Mouse (Mus musculus): ENCODE results near the gene Tnfsf8. TPM values are rescaled to one million over a fixed set of nuclear protein-coding genes. Genes with fewer than 3 reads are reported as not detected.

Tnfsf8 gene
- polyA plus RNA-seq, 1 experiment from 2014 or later = not detected

DNA sequence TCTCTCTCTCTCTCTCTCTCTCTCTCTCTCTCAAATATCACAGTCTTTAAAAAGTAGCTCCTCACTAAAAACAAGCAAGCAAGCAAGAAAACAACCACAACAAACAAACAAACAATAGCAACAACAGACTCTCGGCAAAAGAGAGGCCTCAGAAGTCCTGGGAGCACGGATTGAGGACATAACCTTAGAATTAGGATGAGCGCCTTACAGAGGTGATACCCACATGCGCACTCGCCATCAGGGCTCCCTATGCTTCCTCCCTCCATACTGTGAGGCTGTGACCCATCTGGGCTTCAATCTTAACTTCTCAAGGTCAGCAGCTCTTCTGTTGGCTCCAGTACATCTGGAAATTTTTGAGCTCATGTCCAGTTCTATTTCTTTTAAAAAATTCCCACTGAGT is 911 bp downstream of the Tnfsf8 start:
- Histone ChIP-seq H3K36me3 (no peaks in the 10 kb centered on the region), H3K9me3 (replicated peaks) (no peaks in the 10 kb centered on the region), H3K27me3 (ENCODE audit: low read depth, poor library complexity, severe bottlenecking) (no peaks in the 10 kb centered on the region), H3K4me3 (no peak overlapping the region), H3K27ac (no peak overlapping the region), H3K4me1 (no peaks in the 10 kb centered on the region)
- 85% methylated on average over 5 of the region's 5 CpGs for WGBS
- no peak for DNase-seq (ENCODE audit: low spot score)

DNA sequence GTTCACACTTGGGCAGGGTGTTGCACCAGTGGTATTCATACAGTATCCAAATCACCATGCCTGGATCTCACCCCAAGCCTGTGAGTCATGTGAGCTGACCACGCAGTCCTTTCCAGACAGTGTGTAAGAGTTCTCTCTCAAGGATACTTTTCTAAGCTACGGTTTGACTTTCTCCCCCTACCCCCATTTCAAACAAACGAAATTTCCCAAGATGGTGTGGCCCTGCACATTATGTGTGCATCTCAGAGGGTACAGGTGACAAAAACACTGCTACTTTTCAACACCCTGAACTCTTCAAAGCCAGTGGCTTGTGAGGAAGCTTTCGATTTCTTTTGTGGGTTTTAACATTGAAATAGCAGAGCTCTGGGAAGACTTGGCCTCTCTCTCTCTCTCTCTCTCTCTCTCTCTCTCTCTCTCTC is 1.4 kb downstream of the Tnfsf8 start:
- H3K27me3 ChIP-seq (ENCODE audit: low read depth, poor library complexity, severe bottlenecking) = no peaks in the 10 kb centered on the region
- no peaks in the 10 kb centered on the region for H3K36me3 ChIP-seq
- no peak for DNase-seq (ENCODE audit: low spot score)
- 81% methylated on average over 4 of the region's 4 CpGs for WGBS
- H3K9me3 ChIP-seq (replicated peaks) = no peaks in the 10 kb centered on the region
- no peak overlapping the region for H3K27ac ChIP-seq
- H3K4me3 ChIP-seq = no peak overlapping the region
- H3K4me1 ChIP-seq = no peaks in the 10 kb centered on the region

DNA sequence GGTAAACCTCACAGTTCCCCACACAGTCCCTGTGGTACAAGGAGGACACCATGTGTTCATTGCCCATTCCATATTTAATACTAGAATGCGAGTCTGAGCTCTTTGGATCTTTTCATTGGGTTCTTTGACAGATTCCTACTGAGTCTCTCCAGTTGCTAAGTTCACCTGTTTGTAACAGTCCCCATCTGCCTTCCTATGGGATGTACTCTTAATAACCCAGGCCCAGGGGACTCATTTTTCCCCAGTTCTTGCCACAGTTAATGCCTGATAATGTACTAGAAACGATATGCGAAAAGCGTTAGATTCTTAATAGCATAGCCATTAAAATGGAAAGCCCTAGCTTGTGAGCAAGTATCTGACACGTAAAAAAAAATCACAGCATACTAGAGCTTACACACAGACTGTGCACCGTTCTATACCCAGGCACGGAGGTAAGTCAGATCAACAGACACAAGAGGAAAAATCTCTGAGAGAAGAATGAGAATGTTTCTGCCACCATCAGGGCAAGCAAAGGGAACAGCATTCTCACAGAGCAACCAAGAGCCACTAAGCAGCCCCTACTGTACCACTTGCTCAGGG is 2.4 kb downstream of the Tnfsf8 start:
- 93% methylated on average over 7 of the region's 7 CpGs for WGBS

DNA sequence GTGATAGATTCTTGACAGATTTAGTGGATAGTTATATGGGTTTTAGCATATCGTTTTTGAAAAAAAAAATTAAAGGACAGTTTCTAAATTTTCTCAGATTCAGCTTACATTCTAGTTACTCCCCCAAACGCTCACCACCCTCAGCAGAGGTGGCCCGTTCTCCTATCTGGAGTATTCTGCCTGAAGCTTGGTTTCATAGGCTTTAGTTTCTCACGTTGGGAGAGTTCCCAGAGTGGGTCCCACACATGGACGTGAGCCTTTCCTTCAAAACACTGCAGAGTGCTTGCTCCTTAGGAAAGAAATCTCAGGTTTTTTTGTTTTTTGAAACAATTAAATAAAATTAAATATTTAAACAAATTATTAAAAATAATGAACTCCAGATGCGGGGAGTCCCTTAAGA is 4.4 kb downstream of the Tnfsf8 start:
- 86% methylated on average over 6 of the region's 6 CpGs for WGBS
- Histone ChIP-seq H3K4me1 (no peaks in the 10 kb centered on the region), H3K27ac (no peak overlapping the region), H3K4me3 (no peak overlapping the region), H3K36me3 (no peaks in the 10 kb centered on the region), H3K27me3 (ENCODE audit: low read depth, poor library complexity, severe bottlenecking) (no peaks in the 10 kb centered on the region), H3K9me3 (replicated peaks) (no peaks in the 10 kb centered on the region)
- DNase-seq (ENCODE audit: low spot score) = no peak

More for the DNA sequence above, 2.4 kb downstream of the Tnfsf8 start:
- Histone ChIP-seq H3K4me1 (no peaks in the 10 kb centered on the region), H3K9me3 (replicated peaks) (no peaks in the 10 kb centered on the region), H3K36me3 (no peaks in the 10 kb centered on the region), H3K4me3 (no peak overlapping the region), H3K27me3 (ENCODE audit: low read depth, poor library complexity, severe bottlenecking) (no peaks in the 10 kb centered on the region), H3K27ac (no peak overlapping the region)
- no peak for DNase-seq (ENCODE audit: low spot score)

DNA sequence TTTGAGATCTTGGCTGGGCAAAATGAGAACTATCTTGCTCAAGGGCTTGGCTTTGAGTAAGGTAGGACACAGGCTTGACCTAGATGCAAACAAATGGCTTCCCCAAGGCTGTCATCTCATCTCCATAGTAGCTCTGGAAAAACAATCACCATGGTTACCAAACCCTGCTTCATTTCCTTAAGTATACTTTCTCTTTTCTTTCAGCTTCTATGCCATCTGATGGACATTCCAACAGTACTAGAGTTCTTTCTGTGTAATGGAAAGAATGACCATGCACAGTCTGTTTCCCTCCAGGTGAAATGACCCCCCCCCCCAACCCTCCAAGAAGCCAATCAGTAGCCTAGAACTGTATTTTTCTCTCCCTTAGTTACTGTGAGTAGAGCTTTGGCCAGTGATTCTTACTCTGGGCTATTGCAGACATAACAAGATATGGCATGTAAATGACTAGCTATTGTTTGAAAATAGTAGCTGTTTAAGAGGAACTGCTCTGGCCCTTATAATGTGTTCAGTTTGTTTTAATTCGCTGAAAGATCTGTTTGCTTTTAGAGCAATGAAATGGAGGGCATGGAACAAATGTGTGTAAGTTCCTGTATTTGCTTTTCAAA is 7.3 kb downstream of the Tnfsf8 start:
- no peak overlapping the region for H3K4me3 ChIP-seq
- H3K36me3 ChIP-seq = no peaks in the 10 kb centered on the region
- no peaks in the 10 kb centered on the region for H3K4me1 ChIP-seq
- no peak for DNase-seq (ENCODE audit: low spot score)
- no peaks in the 10 kb centered on the region for H3K9me3 ChIP-seq (replicated peaks)
- no peak overlapping the region for H3K27ac ChIP-seq
- WGBS = 74% methylated on average over 1 of the region's 1 CpGs
- H3K27me3 ChIP-seq (ENCODE audit: low read depth, poor library complexity, severe bottlenecking) = no peaks in the 10 kb centered on the region

DNA sequence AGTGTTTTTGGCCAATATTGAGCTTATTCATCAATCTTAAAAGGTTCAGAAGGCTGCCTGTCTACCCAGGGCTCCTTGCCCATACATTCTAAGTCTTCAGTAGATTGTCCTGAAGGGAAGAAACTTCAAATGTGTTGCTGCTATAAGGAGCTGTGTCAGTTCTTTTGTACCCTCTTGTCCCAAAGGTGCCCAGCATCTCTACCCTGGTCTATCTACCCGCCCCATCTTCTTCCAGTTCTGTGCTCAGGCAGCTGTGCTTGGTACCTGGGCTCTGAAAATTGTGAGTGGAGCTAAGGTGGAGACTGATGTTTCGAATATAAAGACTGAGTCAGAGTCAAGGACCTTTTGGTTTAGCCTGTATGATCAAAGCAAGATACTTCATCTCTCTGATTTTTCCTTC is 11.1 kb downstream of the Tnfsf8 start:
- Histone ChIP-seq H3K9me3 (replicated peaks) (no peaks in the 10 kb centered on the region), H3K4me1 (no peaks in the 10 kb centered on the region), H3K4me3 (no peak overlapping the region), H3K36me3 (no peaks in the 10 kb centered on the region), H3K27me3 (ENCODE audit: low read depth, poor library complexity, severe bottlenecking) (no peaks in the 10 kb centered on the region), H3K27ac (no peak overlapping the region)
- 87% methylated on average over 2 of the region's 2 CpGs for WGBS
- DNase-seq (ENCODE audit: low spot score) = no peak

DNA sequence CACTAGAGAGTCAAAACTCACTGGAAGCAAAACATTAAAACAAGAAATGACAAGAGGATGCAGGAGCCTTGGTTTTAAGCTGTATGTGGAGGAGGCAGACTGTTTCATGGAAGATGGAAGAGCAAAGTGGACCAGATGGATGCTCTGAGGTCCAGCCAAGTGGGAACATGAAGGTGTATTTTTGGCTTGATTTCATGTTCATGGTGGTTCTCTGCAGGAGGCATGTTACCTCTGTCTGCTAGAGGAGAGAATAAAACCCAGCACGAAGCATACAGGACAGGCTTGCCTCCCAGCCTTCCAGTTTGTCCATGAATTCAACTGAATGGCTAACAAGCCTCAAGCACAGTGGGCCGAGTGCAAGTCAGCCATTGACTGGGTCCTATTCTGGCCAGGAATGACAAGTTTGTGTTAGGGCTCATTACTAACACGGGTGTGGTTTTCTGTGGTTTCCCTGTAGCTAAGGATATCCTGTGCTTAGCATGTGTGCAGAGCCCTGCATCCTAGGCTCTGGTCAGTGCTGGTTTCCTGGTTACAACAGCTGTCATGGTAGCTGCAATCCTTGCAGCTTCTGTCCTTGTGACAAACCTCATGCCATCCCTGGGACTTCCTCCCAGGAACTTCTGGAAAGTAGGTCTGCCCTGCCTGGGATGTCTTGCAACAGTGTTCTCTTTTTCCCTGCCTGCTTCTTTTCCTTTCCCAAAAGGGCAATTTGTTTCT is 14.1 kb downstream of the Tnfsf8 start:
- 75% methylated on average over 3 of the region's 3 CpGs for WGBS
- no peak overlapping the region for H3K4me3 ChIP-seq
- DNase-seq (ENCODE audit: low spot score) = no peak
- H3K9me3 ChIP-seq (replicated peaks) = no peaks in the 10 kb centered on the region
- no peaks in the 10 kb centered on the region for H3K4me1 ChIP-seq
- no peak overlapping the region for H3K27ac ChIP-seq
- no peaks in the 10 kb centered on the region for H3K36me3 ChIP-seq
- H3K27me3 ChIP-seq (ENCODE audit: low read depth, poor library complexity, severe bottlenecking) = no peaks in the 10 kb centered on the region

DNA sequence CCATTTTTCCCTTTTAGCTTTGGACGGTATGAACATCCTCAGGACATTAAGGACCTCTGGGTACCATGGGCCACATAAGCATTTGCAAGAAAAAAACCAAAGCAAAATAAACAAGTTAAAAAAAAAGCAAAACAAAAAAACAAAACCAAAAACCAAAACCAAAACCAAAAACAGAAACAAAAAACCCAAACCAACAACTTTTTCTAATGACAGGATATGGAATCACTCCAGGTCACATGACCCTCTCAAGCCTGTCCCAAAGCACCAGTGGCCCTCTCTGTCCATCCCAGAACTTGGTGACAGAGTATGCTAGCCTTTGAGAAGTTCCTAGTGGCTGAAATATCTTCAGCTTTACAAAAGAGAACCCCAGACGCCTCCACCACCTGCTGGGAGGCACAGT is 15.4 kb downstream of the Tnfsf8 start:
- H3K36me3 ChIP-seq = no peaks in the 10 kb centered on the region
- H3K27ac ChIP-seq = no peak overlapping the region
- no peaks in the 10 kb centered on the region for H3K27me3 ChIP-seq (ENCODE audit: low read depth, poor library complexity, severe bottlenecking)
- no peaks in the 10 kb centered on the region for H3K9me3 ChIP-seq (replicated peaks)
- no peaks in the 10 kb centered on the region for H3K4me1 ChIP-seq
- no peak overlapping the region for H3K4me3 ChIP-seq
- 69% methylated on average over 2 of the region's 2 CpGs for WGBS
- no peak for DNase-seq (ENCODE audit: low spot score)

DNA sequence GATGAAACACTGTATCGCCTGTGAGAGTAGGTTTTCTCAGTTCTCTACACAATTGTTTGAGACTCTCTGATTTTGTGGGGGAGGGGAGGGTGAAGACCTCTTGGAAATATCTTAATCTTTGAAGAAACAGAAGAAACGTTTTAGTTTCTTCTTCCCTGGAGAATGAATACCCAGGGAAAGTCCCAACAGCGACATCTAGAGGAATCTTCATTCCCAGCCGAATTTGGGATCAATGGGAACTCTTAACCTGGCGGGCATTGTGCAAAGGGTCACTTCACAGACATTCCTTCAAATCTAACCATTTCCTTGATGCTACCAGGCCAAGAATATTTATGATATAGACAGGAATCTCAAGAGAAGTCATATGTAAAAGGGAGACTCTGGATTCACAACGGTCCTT is 17.2 kb downstream of the Tnfsf8 start:
- WGBS = 32% methylated on average over 6 of the region's 6 CpGs
- no peak overlapping the region for H3K27ac ChIP-seq
- no peak overlapping the region for H3K4me3 ChIP-seq
- no peaks in the 10 kb centered on the region for H3K9me3 ChIP-seq (replicated peaks)
- no peaks in the 10 kb centered on the region for H3K4me1 ChIP-seq
- no peak for DNase-seq (ENCODE audit: low spot score)
- H3K27me3 ChIP-seq (ENCODE audit: low read depth, poor library complexity, severe bottlenecking) = no peaks in the 10 kb centered on the region
- H3K36me3 ChIP-seq = no peaks in the 10 kb centered on the region

DNA sequence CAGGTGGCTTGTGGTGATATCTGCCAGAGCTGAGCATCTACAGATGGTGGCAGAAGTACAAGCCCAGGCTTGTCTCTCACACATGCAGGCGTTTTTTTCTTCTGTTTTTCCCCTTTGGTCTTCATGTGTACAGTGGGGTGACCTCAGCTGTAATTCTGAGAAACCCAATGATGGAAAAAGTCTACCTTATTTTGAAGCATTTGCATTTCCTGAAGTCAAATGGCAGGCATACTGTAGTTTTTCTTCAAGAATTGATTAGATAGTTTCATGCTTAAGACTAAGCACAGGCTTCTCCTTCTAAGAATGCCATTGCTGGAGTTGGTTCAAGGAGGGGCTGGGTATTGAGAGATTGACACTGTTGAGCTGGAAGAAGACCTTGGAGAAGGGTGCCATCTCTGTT is 18.9 kb downstream of the Tnfsf8 start:
- Histone ChIP-seq H3K36me3 (no peaks in the 10 kb centered on the region), H3K27ac (no peak overlapping the region), H3K9me3 (replicated peaks) (no peaks in the 10 kb centered on the region), H3K4me1 (no peaks in the 10 kb centered on the region), H3K27me3 (ENCODE audit: low read depth, poor library complexity, severe bottlenecking) (no peaks in the 10 kb centered on the region), H3K4me3 (no peak overlapping the region)
- DNase-seq (ENCODE audit: low spot score) = no peak
- WGBS = 54% methylated on average over 1 of the region's 1 CpGs

DNA sequence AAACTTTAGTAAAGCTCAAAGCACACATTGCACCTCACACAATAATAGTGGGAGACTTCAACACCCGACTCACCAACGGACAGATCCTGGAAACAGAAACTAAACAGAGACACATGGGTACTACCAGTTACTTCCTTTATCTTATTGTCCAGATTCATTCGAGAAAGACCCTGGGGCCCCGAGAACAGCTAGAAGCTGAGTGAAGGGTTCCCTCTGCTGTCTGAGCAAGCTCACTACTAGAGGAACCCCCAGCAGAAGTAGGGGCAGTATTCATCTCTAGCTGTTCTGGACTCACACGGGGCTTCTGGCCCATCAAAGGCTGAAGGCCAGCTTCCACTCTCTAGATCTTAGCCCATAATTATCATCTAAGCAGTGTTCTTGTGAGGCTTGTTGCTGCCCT is 20.7 kb downstream of the Tnfsf8 start:
- Histone ChIP-seq H3K4me3 (no peak overlapping the region), H3K36me3 (no peaks in the 10 kb centered on the region), H3K4me1 (no peaks in the 10 kb centered on the region), H3K27ac (no peak overlapping the region), H3K27me3 (ENCODE audit: low read depth, poor library complexity, severe bottlenecking) (no peaks in the 10 kb centered on the region), H3K9me3 (replicated peaks) (no peaks in the 10 kb centered on the region)
- WGBS = 64% methylated on average over 5 of the region's 5 CpGs
- DNase-seq (ENCODE audit: low spot score) = no peak

DNA sequence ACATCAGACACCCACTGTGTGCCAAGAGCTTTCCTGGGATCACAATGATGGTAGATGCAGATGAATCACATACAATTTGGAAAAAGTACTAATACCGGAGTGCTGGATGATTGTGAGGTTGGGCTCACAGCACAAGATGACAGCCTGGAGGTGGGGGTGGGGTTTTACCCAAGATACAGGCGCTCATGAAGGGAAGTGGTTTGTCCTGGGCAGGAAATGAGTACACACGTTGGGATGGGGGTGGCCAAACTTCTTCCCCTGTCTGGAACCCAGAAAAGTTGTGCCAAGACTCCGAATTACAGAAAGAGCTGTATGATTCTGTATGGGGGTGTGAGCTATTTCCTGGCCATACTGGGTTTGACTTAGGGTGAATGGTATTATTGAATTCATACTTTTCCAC is 38.0 kb downstream of the Tnfsf8 start:
- Histone ChIP-seq H3K9me3 (replicated peaks) (no peaks in the 10 kb centered on the region), H3K4me3 (no peak overlapping the region), H3K4me1 (no peaks in the 10 kb centered on the region), H3K27me3 (ENCODE audit: low read depth, poor library complexity, severe bottlenecking) (no peaks in the 10 kb centered on the region), H3K27ac (no peak overlapping the region), H3K36me3 (no peaks in the 10 kb centered on the region)
- 83% methylated on average over 4 of the region's 4 CpGs for WGBS
- no peak for DNase-seq (ENCODE audit: low spot score)

DNA sequence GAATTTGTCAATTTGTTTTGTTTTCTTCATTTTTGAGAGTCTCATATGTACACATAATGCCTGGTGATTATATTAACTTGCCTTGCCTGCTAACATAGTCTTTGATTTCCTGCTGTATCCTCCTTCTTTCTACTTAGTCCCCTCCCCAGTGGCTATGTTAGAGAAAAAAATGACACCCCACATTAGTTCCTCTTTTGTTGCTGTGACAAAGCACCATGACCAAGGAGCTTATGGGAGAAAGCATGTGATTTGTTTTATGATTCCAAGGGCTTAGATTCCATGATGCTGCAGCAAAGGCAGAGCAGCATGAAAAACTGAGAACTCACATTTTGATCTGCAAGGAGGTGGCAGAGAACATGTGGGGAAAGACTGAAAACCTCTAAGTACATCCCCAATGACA is 43.6 kb downstream of the Tnfsf8 start:
- Histone ChIP-seq H3K4me3 (no peak overlapping the region), H3K4me1 (no peaks in the 10 kb centered on the region), H3K36me3 (no peaks in the 10 kb centered on the region), H3K9me3 (replicated peaks) (no peaks in the 10 kb centered on the region), H3K27me3 (ENCODE audit: low read depth, poor library complexity, severe bottlenecking) (no peaks in the 10 kb centered on the region), H3K27ac (no peak overlapping the region)
- DNase-seq (ENCODE audit: low spot score) = no peak
